Mouse (Mus musculus) CH12.LX (cell line): Measurements from ENCODE around the gene Ankdd1b. TPM values are rescaled to one million over a fixed set of nuclear protein-coding genes. Genes with fewer than 3 reads are reported as not detected.

Source experiments
- DNase-seq: peaks from one replicate; pipeline ENCODE4 v3.0.0-alpha.2; 2013; ENCODE audit errors: extremely low read depth
- H3K27ac ChIP-seq: 2 replicates; pipeline ENCODE4 v1.5.1; 2012; ENCODE audit warnings: low read depth, mild to moderate bottlenecking, control low read depth, moderate library complexity; ENCODE audit not compliant: insufficient read depth
- H3K27me3 ChIP-seq: replicated peaks from 2 replicates; pipeline ENCODE3; 2012; ENCODE audit warnings: inconsistent platforms
- H3K36me3 ChIP-seq, 2 experiments: replicated peaks in 1 of 2; 2 replicates each; pipeline versions ENCODE3 to v1.6.1; 2012; ENCODE audit warnings: inconsistent platforms in 1 of 2, low read length in 1 of 2, mild to moderate bottlenecking in 1 of 2, mixed read lengths in 1 of 2, moderate library complexity in 1 of 2; ENCODE audit not compliant: control insufficient read depth in 1 of 2, insufficient read depth in 1 of 2
- H3K4me1 ChIP-seq, 2 experiments: 2 replicates each; pipeline ENCODE4 v1.6.1; 2012; ENCODE audit warnings: inconsistent platforms in 1 of 2, moderate library complexity in 1 of 2; ENCODE audit not compliant: insufficient read depth in 2 of 2, control insufficient read depth in 1 of 2
- H3K4me2 ChIP-seq: 2 replicates; pipeline ENCODE4 v1.6.1; 2012; ENCODE audit warnings: low read depth, mild to moderate bottlenecking, control low read depth; ENCODE audit not compliant: poor library complexity, insufficient read depth, severe bottlenecking
- H3K4me3 ChIP-seq, 3 experiments: fragments of 150-350 bp in 1 of 3; sonication (generic) in 1 of 3; replicated peaks in 1 of 3; 2 replicates each; pipeline versions ENCODE3 to v1.5.1; 2011 to 2012; ENCODE audit warnings: low read depth in 2 of 3, low read length in 2 of 3, mild to moderate bottlenecking in 2 of 3, moderate library complexity in 2 of 3, control low read depth in 1 of 3, improper control_type of control experiment in 1 of 3, inconsistent platforms in 1 of 3, mixed read lengths in 1 of 3; ENCODE audit not compliant: poor library complexity in 1 of 3
- H3K79me2 ChIP-seq: replicated peaks from 2 replicates; pipeline ENCODE4 v1.6.1; 2012; ENCODE audit warnings: mild to moderate bottlenecking, moderate library complexity; ENCODE audit not compliant: control insufficient read depth, poor library complexity, insufficient read depth, severe bottlenecking; ENCODE audit errors: extremely low read depth
- H3K9ac ChIP-seq: 2 replicates; pipeline ENCODE4 v1.6.1; 2012; ENCODE audit warnings: low read depth, mild to moderate bottlenecking, control low read depth, moderate library complexity; ENCODE audit not compliant: insufficient read depth
- H3K9me3 ChIP-seq: replicated peaks from 2 replicates; pipeline ENCODE3; 2012; ENCODE audit warnings: low read length, inconsistent platforms, mixed read lengths
- BHLHE40 ChIP-seq: IDR thresholded peaks from 2 replicates; pipeline ENCODE4 v1.6.1; 2011; ENCODE audit warnings: mild to moderate bottlenecking, low read depth, low read length, improper control_type of control experiment
- CHD1 ChIP-seq: IDR thresholded peaks from 2 replicates; pipeline ENCODE4 v1.6.1; 2012; ENCODE audit warnings: low read depth, low read length, improper control_type of control experiment, inconsistent platforms
- CTCF ChIP-seq, 2 experiments: IDR thresholded peaks in 1 of 2; conservative IDR thresholded peaks in 1 of 2; 2 replicates each; pipeline ENCODE4 v1.5.1; 2011 to 2012; ENCODE audit warnings: low read depth in 2 of 2, low read length in 2 of 2, improper control_type of control experiment in 1 of 2, inconsistent platforms in 1 of 2, mild to moderate bottlenecking in 1 of 2, moderate library complexity in 1 of 2
- E2F4 ChIP-seq: IDR thresholded peaks from 2 replicates; pipeline ENCODE4 v1.6.1; 2011; ENCODE audit warnings: low read depth, low read length, improper control_type of control experiment; ENCODE audit not compliant: insufficient replicate concordance
- ELF1 ChIP-seq: IDR thresholded peaks from 2 replicates; pipeline ENCODE4 v1.6.1; 2014; ENCODE audit warnings: low read depth, mild to moderate bottlenecking, inconsistent platforms, low read length, improper control_type of control experiment
- GABPA ChIP-seq: IDR thresholded peaks from 2 replicates; pipeline ENCODE4 v1.6.1; 2012; ENCODE audit warnings: low read depth, low read length, improper control_type of control experiment, inconsistent platforms; ENCODE audit not compliant: insufficient replicate concordance
- JUN ChIP-seq: IDR thresholded peaks from 2 replicates; pipeline ENCODE4 v1.6.1; 2011; ENCODE audit warnings: low read depth, mild to moderate bottlenecking, low read length, improper control_type of control experiment, moderate library complexity; ENCODE audit not compliant: insufficient read depth
- JUND ChIP-seq: conservative IDR thresholded peaks from 2 replicates; pipeline ENCODE4 v1.6.1; 2011; ENCODE audit warnings: low read depth, low read length, improper control_type of control experiment
- KAT2A ChIP-seq: IDR thresholded peaks from 2 replicates; pipeline ENCODE4 v1.6.1; 2012; ENCODE audit warnings: low read length, improper control_type of control experiment, inconsistent platforms; ENCODE audit not compliant: insufficient replicate concordance
- MAZ ChIP-seq: IDR thresholded peaks from 2 replicates; pipeline ENCODE4 v1.6.1; 2012; ENCODE audit warnings: low read depth, mild to moderate bottlenecking, inconsistent platforms, low read length, improper control_type of control experiment, moderate library complexity
- MYC ChIP-seq: IDR thresholded peaks from 2 replicates; pipeline ENCODE4 v1.6.1; 2011; ENCODE audit warnings: low read depth, mild to moderate bottlenecking, improper control_type of control experiment, low read length
- NRF1 ChIP-seq: IDR thresholded peaks from 2 replicates; pipeline ENCODE4 v1.6.1; 2014; ENCODE audit warnings: low read depth, mild to moderate bottlenecking, inconsistent platforms, low read length, improper control_type of control experiment, moderate library complexity
- RCOR1 ChIP-seq: conservative IDR thresholded peaks from 2 replicates; pipeline ENCODE4 v1.6.1; 2012; ENCODE audit warnings: low read depth, mild to moderate bottlenecking, inconsistent platforms, low read length, improper control_type of control experiment
- SIN3A ChIP-seq: IDR thresholded peaks from 2 replicates; pipeline ENCODE4 v1.6.1; 2012; ENCODE audit warnings: low read length, improper control_type of control experiment, inconsistent platforms
- SMC3 ChIP-seq: IDR thresholded peaks from 2 replicates; pipeline ENCODE4 v1.6.1; 2011; ENCODE audit warnings: low read depth, low read length, improper control_type of control experiment
- TBP ChIP-seq: conservative IDR thresholded peaks from 2 replicates; pipeline ENCODE4 v1.6.1; 2011; ENCODE audit warnings: low read depth, low read length, improper control_type of control experiment
- USF2 ChIP-seq: conservative IDR thresholded peaks from 2 replicates; pipeline ENCODE4 v1.6.1; 2011; ENCODE audit warnings: low read depth, low read length, improper control_type of control experiment
- ZC3H11A ChIP-seq: IDR thresholded peaks from 2 replicates; pipeline ENCODE4 v1.6.1; 2012; ENCODE audit warnings: low read depth, mild to moderate bottlenecking, inconsistent platforms, low read length, improper control_type of control experiment
- ZKSCAN1 ChIP-seq: IDR thresholded peaks from 2 replicates; pipeline ENCODE4 v1.6.1; 2012; ENCODE audit warnings: low read depth, inconsistent platforms, low read length, improper control_type of control experiment, borderline replicate concordance
- ZMIZ1 ChIP-seq: IDR thresholded peaks from 2 replicates; pipeline ENCODE4 v1.6.1; 2012; ENCODE audit warnings: low read depth, mild to moderate bottlenecking, inconsistent platforms, low read length, improper control_type of control experiment
- dilution Hi-C: fragments of 300-500 bp; cut with MboI; formaldehyde crosslinking; loops from 2 replicates; pipeline ENCODE4 v1.14.3; 2020; ENCODE audit warnings: low sequenced_read_pairs; ENCODE audit not compliant: extremely low pct_unique_long_range_greater_than_20kb, extremely low pct_ligation_motif_present
- in situ Hi-C: fragments of 300-500 bp; cut with MboI; formaldehyde crosslinking; loops from 3 replicates; pipeline ENCODE4 v1.14.3; 2019; ENCODE audit warnings: low sequenced_read_pairs, low pct_ligation_motif_present, low pct_unique_long_range_greater_than_20kb, mixed read lengths
- polyA plus RNA-seq: library from polyadenylated mRNA; unstranded; fragments of >175 nt; gene quantifications from 2 replicates; pipeline ENCODE4 v1.2.1, GENCODE M21; 2012; ENCODE audit warnings: low read depth; ENCODE audit not compliant: insufficient read length
- total RNA-seq, 2 experiments: library from RNA; depleted of rRNA; stranded (reverse); fragments of 300-350 nt in 1 of 2; fragments of >200 nt in 1 of 2; gene quantifications; 2 replicates each; pipeline ENCODE4 v1.2.3; 2012 to 2014

The Ankdd1b gene
- total and polyA plus RNA-seq, 3 experiments: 0.08 TPM; not detected in 2

DNA sequence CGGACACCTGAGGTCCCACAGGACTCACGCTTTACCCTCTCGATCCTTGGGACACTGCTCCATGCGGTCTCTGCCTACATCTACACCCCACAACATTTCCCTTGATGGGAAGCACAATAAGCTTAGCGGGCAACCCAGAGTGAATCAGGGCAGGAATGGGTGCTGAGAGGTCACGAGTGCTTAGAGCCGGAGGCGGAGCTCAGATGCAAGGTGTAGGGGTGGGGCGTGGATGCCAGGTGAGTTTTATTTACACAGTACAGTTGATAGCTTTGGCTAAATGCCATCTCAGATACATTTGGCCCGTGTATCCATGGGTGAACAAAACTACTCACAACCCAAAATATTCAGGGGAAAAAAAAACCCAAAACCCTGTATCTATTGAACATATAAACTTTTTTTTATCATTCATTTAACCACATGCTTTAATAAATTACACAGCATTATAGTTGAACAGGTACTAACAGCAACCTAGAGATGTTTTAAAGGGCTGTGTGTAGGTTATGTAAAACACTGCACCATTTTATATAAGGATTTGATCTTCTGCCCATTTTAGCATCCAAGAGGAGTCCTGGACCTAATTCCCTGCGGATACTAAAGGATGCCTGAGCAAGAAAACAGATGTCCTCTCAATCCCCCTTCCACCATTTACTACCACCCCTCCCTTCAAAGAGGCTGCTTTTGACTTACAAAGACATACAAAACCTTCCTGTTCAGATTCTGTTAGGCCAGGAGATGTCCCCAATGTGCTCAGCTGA, 19.4 kb downstream of the Ankdd1b start:
- Histone ChIP-seq H3K4me2 (no peak overlapping the region), H3K9me3 (no peaks in the 10 kb centered on the region), H3K4me1 (no peaks in the 10 kb centered on the region), H3K27me3 (no peaks in the 10 kb centered on the region), H3K27ac (no peak overlapping the region), H3K4me3 (no peak overlapping the region), H3K9ac (no peak overlapping the region), H3K36me3 (no peaks in the 10 kb centered on the region), H3K79me2 (no peaks in the 10 kb centered on the region)
- in situ Hi-C loops: no loop called here
- no peak for DNase-seq
- TF ChIP-seq NRF1: no peak
- TF ChIP-seq BHLHE40: no peak
- TF ChIP-seq USF2: no peak
- TF ChIP-seq SMC3: no peak
- no peak for TF ChIP-seq ZKSCAN1
- TF ChIP-seq MYC: no peak
- TF ChIP-seq ZMIZ1: no peak
- no peak for TF ChIP-seq E2F4
- TF ChIP-seq, all 38 proteins: peak for 0
- dilution Hi-C loops: no loop called here

DNA sequence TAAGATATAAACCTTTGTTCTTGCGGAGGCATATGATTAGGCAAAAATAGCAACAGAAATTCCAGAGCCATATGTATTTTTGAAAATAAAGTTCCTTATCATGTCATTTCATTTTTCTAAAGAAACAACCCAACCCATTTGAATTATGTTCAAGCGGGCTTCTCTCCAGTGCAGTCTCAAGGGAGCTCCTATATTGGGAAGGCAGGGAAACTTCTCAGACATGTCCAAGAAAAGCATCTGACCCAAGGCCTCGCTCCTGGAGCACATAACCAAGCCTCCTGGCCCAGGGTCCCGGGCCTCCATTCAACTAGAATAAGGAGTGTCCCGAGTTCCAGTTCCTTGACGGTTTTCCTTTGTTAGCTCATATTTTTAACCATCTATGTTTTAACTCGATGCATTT, 20.1 kb downstream of the Ankdd1b start:
- H3K4me2 ChIP-seq: no peak overlapping the region
- in situ Hi-C loops (no loop called here), dilution Hi-C loops (no loop called here)
- H3K9me3 ChIP-seq: no peaks in the 10 kb centered on the region
- H3K79me2 ChIP-seq: no peaks in the 10 kb centered on the region
- TF ChIP-seq JUN (no peak), SMC3 (no peak), RCOR1 (no peak), CHD1 (no peak), ELF1 (no peak), JUND (no peak), SIN3A (no peak), TBP (no peak), MAZ (no peak), KAT2A (no peak), NRF1 (no peak), MYC (no peak), GABPA (no peak), USF2 (no peak), CTCF (conservative IDR thresholded peaks at IDR 0.05 in 1 of 2, IDR thresholded peaks at IDR 0.05 in 1 of 2; ENCODE audit: low read depth in 2 of 2, low read length in 2 of 2) (no peak), ZC3H11A (no peak)
- H3K4me3 ChIP-seq: no peak overlapping the region
- no peak overlapping the region for H3K9ac ChIP-seq
- no peak for DNase-seq
- no peaks in the 10 kb centered on the region for H3K4me1 ChIP-seq
- no peak overlapping the region for H3K27ac ChIP-seq
- H3K36me3 ChIP-seq: no peaks in the 10 kb centered on the region
- no peaks in the 10 kb centered on the region for H3K27me3 ChIP-seq
